Mouse (Mus musculus): ENCODE measurements around the gene Cers6.

DNA sequence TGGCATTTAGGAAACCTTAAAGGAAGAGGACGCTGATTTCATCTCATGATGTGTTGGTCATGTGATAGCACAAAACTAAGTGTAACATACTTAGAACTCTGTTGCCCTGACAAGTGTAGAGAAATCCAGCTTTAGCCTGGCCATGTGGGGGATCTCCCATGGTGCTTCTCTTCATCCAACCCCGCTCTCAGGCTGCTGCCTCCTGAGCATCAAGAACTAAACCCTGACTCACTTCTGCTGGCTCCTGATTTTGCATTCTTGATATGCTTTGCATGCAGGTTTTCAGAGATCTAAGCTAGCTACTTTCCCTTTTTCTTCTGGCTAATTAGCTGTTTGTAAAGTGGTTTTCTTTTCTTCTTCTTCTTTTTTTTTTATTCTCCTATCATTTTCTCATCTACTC is 163.6 kb downstream of the Cers6 start:
- TF ChIP-seq CTCF (IDR thresholded peaks at IDR 0.05; ENCODE audit: low read depth, low read length) (no peak), POLR2A (IDR thresholded peaks at IDR 0.05; ENCODE audit: extremely low read depth, insufficient read depth, low read length) (no peak)

Measured in liver, adult 2 months (tissue).